Mouse (Mus musculus) MEL-GATA-1-ER (cell line): ENCODE measurements at regions not wholly inside any gene's neighbourhood (a gene's known extent, or its start where the extent isn't known, plus 50 kb on each side); places are given as distances from the start of the nearest gene placed in this dataset.

ENCODE experiments used
- DNase-seq: peaks from one replicate; pipeline ENCODE4 v3.0.0-alpha.2; 2012; ENCODE audit warnings: low read depth; ENCODE audit errors: extremely low read depth

DNA sequence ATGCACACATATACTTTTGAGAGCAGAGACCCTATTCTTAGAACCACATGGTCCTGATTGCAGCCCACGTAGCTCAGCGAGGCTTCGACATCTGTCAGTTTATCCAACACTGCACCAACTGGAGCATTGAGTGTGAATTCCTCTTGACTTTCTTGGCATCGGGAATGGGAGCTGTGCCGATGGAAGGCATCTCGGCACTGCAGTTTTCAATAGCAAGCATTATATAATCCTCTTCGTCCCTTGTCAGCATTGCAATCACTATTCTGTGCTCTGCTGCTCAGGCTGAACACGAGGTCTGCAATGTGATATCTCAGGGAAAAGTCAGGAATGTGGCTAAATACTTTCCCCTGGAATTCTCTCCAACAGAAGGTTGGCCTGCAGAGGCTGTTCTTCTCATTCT, 224.6 kb downstream of the Lnpk start:
- no peak for DNase-seq

DNA sequence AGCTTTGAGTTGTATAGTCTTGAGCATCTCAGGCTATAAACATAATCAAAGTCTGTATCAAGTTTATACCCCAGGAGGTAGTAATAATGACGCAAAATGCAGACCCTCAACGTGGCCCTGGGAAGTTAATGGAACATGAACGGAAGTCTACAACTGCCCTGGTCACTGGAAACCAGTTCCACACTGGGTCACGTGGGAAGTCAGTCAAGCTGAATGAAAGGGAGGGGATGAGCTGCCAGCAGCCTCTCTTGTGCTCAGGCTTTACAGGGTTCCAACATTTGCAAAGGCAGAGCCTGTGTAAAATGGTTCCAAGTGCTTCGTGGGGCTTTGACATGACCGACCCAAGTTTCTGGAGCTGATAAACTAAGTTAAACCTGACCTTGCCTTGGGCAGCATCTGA, 229.4 kb downstream of the Lnpk start:
- DNase-seq: no peak

- DNase-seq: no peak
Measured at GRCm38 (mm10) chr2:74306301-74306700, 272.9 kb downstream of the Lnpk start.

- no peak for DNase-seq
Measured at GRCm38 (mm10) chr2:74300885-74301451, 278.3 kb downstream of the Lnpk start.

DNA sequence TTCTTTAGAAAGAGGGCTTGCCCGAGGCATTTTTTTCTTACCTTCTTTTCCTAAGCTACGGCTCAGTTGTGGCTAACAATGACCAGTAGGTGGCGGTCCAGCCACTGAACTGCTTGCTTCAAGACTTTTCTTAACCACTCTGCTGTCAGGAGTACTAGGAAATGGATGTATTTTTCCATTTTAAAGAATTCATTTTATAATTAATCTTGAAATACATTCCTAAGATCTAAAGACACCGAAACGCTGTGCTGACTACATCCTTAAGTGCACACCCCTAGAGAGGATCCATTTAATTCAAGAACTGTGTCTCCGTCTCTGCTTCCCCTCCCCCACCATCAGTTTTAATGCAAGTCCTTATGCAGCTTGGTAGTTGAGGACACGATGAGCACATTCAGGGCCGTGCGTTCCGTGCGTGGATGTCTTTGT, 278.9 kb downstream of the Lnpk start:
- peak; percentile 33 for DNase-seq

GRCm38 (mm10) chr2:74292641-74293040, 286.6 kb downstream of the Lnpk start:
- DNase-seq: no peak

DNA sequence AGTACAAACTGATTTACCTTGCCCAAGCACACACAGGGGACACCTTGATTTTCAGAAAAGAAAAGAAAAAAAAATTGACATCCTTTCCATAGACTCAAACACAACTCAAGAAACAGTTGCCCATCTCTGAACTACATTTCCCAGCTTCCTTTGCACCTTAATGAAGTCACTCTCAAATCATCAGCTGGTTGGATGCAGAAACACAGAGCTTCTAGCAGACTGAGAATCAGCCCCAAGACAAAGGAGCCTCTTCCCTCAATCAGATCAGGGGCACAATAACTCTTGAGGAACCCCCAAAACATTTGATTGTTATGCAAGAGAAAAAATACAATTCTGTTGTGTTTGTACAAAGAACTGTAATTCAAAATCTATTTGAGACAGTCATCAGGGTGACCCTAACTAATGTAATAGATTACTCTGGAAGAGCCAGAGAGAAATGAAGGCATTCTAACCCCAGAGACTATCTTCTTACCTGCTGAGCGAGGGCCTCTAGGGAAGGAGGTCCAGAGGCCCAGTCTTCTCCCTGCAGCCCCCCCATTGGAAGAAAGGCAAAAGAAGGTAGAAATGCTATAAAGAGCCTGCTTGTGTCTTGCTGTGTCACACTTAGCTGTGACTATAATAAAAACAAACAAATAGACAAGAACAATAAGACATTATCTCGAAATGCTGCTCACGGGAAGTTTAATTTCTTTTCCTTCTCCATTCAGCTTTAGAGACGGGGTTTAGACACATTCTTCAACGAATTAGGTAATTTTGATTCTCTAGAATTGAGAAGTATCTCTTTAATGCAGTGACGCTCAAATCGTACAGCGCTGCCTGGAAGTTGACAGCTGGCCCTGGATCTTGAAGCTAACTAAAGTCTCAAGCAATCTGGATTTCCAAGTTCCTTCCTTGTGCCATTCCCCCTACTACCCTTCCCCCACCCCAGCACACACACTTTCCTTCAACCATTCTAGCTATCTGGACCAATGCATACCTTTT, 287.5 kb downstream of the Lnpk start:
- DNase-seq: no peak

DNA sequence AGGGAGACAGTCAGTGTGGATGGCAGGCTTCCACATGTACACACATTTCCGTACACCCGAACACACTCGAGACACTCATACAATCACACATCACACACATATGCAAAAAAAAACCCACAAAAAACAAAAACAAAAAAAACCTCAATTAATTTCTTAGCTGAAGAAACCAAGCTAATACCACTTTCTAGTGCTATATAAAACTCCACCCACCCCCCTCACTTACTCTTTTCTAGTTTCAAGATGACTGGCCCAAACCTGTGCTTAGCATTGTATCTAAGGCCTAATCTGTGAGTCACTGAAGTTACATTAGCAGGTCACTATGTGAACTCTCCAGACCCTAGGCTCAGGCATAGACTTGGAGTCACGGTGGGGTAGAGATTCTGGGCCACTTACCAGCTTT, 293.6 kb downstream of the Lnpk start:
- no peak for DNase-seq

DNA sequence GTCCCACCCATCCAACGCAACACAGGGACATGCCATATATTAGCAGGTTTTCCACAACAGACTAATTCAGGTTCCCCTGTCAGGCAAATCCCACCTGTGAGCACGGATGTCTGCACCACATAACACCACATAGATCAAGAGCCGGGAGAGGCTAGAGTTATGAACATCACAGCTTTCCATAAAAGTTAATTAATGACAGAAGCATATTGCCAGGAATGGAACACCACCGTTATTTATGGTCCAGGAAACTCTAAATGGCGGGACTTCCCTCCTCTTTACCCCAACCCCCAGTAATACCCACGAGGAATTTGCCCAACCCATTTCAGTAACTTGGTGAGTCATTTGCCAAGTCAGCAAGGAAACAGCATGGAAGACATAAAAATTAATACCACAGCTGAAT, 314.3 kb downstream of the Lnpk start:
- DNase-seq: no peak

GRCm38 (mm10) chr2:74257034-74257781, 322.0 kb downstream of the Lnpk start:
- DNase-seq: no peak

- no peak for DNase-seq
Measured at GRCm38 (mm10) chr2:74247521-74247920, 331.7 kb downstream of the Lnpk start.

DNA sequence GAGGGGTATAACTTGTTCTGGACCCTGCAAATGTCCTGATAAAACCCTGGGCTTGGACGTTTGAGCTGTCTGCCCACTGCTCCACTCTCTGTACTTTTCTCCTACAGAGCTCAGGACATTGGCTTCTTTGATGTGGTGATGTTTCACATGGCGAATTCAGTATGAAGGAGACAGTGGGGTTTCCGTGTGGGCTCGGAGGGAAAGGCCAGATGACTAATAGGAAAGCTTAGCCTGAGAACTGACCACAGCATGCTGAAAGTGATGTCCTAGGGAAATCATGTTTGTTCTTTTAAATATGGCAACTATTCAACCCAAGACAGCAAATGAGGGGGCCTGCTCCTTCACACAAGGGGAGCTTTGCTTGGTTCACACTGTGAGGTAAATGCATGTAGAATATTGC, 332.6 kb downstream of the Lnpk start:
- no peak for DNase-seq

GRCm38 (mm10) chr2:74244203-74244602, 333.1 kb upstream of the Atp5g3 start:
- no peak for DNase-seq

DNA sequence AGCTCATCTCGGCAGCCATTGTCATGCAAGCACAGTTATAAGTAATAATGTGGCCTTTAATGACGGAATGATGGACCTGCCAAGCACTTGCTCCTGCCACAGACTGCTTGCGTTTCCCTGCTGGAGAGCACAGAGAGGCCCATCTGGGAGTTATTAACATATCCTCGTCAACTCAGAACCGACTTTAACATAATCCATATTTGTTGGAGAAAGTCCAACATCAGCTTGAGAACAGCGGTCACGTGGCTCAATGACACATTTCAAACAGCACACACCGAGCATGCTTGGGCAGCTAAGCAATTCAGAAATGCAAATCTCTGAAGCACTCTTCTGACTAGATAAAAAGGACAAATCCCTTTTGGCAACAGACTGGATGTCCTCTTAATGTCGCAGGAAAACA, 332.7 kb upstream of the Atp5g3 start:
- DNase-seq: no peak

GRCm38 (mm10) chr2:74239586-74239985, 328.5 kb upstream of the Atp5g3 start:
- DNase-seq: no peak

GRCm38 (mm10) chr2:74217437-74217836, 306.3 kb upstream of the Atp5g3 start:
- DNase-seq: no peak

GRCm38 (mm10) chr2:74210210-74210609, 299.1 kb upstream of the Atp5g3 start:
- no peak for DNase-seq

DNA sequence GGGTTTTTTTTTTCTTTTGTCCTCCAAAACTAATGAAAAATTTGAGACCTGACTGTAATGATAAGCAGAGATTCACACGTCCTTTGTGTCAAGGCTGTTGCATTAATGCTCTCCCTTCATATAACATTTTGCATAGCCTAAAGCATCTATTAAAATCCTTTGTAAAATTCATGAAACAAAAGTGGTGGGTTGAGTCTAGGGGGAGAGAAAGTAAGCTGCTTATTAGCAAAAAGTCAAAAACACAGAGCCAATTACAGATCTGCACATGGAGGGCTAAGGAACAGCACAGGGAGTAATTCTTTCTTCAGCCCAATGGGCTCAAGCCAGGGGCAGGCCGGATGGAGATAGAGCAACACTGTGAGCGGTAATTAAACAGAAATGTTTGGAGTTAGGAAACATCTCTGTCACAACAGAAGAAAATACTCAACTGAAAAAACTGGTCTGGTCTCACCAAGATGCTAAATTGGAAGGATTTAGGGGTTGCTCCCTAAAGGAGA, 298.3 kb upstream of the Atp5g3 start:
- no peak for DNase-seq

- DNase-seq: no peak
Measured at GRCm38 (mm10) chr2:74207440-74207839, 296.3 kb upstream of the Atp5g3 start.

- DNase-seq: no peak
Measured at GRCm38 (mm10) chr2:74202776-74203175, 291.6 kb upstream of the Atp5g3 start.

DNA sequence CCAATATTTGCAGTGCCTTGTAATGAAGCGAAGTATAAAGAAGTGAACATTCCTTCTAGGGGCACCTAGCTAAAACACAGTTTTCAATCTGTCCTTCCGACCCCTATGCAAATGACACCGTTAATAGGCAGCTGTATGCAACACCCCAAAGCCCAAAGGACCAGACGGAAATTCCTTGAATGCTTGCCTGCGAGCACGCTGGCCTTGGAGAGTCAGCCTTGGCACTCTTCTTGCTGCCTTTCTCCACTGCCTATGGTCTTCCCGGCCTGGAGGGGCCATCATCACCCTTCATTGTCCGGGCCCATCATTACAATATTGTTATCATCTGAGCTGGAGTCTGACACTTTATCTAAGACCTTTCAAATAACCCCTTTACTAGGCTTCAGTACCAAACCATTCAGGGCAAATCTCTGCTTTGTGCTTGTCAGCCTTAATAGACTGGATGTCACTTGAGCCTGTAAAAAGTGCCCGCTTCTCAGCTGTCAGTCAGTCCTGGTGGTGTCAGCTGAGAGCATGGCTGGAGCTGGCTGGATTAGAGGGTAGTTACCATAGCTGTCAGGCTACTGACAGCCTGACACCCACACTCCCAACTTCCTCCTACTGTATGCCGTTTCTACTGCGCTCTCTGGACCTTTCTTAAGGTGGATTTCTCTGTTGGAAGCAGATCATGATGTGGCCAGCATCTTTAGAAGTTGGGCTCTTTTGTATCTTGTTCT, 290.6 kb upstream of the Atp5g3 start:
- no peak for DNase-seq
